Mouse (Mus musculus): ENCODE measurements around the gene Bach2.

Bach2 gene

DNA sequence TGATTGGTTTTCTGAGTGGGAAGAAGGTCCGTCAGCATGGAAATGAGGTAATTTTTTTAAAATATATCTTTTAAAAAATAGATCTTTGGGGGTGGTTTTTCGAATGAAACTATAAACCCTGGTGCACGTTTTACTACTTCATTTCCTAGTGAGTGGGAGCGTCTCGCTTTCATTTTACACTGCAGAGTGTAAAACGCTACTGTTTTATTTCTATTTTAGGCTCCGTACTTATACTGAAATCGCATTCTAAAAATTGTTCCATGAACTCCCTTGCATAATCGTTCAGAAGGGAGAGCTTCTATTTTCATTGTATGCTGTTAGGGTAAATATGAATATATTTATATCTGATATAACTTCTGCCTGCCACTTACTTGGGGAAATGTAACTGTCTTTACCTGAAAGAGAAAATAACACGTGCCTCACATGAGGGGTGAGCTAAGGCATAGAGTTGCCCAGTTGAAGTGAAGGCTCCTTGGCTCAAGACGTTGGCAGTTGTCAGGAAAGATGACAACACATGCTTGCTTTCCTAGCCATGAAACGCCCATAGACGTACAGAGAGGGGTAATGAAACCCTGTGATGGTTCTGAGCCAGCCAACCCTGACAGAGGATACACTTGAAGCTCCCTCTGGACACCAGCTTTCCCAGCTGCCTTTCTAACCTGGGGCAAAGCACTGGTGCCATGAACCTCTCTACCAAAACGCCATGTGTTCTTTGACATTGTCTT, 306.4 kb downstream of the Bach2 start:
- DNase-seq (ENCODE audit: extremely low read depth, insufficient read length, low spot score), result no peak

DNA sequence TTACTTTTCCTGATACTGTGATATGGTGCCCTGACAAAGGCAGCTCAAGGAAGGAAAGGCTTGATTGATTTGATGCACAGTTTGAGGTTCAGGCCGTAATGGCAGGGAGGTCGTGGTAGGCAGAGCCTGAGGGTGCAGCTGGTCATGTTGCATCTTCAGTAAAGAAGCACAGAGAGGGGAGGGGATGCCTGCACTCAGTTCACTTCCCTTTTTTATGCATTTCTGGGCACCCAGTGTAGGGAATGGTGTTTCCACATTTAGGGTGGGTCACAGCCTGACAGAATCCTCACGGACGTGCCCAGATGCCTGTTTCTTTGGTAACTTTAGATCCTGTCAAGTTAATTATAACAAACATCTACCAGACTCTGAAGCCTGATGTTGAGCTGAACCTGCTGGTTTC, 306.9 kb downstream of the Bach2 start:
- no peak for DNase-seq (ENCODE audit: extremely low read depth, insufficient read length, low spot score)

DNA sequence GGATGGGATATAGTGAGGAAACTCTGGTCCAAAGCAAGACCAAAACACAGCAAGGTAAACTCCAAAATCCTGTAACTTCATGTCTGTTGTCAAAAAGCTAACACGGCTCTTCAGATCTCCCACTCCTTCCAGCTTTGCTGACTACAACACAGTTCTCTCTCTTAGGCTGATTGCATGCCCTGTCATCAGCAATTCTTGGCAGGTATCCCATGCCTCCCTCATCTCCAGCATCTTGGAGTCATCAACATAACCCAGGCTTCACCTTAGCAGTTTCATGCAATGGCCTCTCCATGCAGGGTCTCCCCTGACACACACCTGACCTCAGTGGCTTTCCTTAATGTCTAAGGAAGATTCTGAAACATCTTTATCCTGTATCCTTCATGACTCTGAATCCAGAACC, 310.5 kb downstream of the Bach2 start:
- DNase-seq (ENCODE audit: extremely low read depth, insufficient read length, low spot score), result no peak

DNA sequence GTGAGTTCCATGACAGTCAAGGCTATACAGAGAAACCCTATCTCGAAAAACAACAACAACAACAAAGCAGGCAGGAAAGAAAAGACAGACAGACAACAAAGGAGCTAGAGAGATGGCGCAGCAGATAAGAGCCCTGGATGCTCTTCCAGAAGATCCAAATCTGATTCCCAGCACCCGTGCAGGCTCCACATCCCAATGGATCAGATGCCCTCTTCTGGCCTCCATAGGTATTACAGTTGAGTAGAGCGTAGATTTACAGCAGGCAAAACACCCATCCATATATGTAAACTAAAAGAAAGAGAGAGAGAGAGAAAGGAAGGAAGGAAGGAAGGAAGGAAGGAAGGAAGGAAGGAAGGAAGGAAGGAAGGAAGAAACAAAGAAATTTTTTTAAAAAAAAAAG, 312.7 kb downstream of the Bach2 start:
- no peak for DNase-seq (ENCODE audit: extremely low read depth, insufficient read length, low spot score)

DNA sequence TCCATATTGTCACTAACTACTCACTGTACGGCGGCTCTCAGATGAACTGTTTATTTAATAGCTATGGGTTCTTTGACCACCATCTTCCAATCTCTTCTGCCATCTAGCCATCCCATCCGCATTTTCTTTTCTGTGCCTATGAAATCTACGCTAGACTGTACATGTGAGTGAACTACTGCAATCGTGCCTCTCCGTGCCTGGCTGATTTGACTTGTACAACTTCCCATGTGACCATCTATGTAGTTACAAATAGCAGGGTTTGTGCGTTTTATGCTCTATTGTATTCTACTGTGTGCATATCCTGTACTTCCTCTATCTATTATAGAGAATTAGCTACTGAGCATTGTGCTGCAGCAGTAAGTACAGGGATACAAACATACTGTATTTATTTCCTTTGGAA, 316.9 kb downstream of the Bach2 start:
- no peak for DNase-seq (ENCODE audit: extremely low read depth, insufficient read length, low spot score)

DNA sequence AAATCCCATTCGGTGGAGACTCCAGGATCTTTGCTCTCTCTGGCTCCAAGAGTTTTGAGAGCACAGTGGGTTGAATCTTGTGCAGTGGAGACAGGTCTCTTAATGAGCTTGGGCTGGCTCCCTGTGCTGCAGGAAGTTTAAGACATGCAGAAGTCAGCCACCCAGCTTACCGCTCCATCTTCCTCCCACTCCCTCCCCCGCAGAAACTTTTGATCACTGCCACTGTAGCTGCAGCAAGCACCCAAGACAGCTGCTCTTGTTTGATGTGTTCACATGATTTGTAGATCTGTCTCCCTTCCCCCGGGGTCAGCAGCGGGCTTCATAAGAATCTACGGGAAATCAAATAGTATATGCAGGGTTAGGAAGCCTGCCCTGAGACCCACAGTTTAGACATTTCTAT, 321.6 kb downstream of the Bach2 start:
- no peak for DNase-seq (ENCODE audit: extremely low read depth, insufficient read length, low spot score)

DNA sequence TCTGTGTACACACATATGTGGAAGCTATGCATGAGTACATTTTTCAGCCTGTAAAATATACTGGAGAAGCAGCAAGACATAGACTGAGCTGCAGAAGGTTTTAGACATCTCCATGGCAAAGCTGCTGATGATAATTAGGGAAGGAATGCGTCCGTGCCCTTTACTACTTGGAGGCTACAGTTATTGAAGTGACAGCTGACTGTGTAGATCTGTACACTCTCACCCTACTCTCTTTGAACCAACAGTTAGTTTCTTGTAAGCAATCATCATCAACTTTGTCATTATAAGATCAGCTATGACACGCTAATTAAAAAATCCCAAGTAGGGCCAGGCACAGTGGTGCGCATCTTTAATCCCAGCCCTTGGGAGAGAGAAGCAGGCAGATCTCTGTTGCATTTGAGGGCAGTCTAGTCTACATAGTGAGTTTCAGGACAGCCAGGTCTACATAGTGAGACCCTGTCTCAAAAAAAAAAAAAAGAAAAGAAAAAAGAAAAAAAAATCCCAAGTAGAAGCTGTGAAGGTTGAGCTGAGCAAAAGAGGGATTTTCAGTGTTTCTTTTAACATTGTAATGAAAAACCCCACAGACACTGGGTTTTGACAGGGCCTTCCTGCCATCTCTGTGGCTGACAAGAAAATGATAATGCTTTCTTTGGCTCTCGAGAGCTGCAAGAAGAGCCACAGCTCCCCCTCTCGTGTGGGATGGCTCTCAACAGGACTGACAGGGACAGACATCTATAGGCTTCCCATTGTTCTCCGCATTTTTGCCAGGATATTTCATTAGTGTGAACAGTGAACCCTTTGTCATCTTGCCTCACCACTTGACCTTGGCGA, 322.3 kb downstream of the Bach2 start:
- no peak for DNase-seq (ENCODE audit: extremely low read depth, insufficient read length, low spot score)

DNA sequence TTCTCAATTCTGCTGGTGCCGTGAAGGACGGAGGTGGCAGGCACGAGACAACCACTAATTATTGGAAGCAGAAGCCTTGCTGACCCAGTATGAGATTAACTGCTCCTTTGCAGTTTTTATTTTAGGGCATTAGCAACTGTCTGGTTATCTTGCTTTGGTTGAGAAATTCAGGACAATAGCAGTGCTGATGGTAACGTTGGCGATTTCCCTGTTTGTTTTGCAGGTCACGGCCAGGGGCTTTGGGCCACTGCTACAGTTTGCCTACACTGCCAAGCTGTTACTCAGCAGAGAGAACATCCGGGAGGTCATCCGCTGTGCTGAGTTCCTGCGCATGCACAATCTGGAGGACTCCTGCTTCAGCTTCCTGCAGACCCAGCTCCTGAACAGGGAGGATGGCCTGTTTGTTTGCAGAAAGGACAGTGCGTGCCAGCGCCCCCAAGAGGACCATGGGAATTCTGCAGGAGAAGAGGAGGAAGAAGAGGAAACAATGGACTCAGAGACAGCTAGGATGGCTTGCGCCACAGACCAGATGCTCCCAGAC, 323.0 kb downstream of the Bach2 start:
- no peak for DNase-seq (ENCODE audit: extremely low read depth, insufficient read length, low spot score)

DNA sequence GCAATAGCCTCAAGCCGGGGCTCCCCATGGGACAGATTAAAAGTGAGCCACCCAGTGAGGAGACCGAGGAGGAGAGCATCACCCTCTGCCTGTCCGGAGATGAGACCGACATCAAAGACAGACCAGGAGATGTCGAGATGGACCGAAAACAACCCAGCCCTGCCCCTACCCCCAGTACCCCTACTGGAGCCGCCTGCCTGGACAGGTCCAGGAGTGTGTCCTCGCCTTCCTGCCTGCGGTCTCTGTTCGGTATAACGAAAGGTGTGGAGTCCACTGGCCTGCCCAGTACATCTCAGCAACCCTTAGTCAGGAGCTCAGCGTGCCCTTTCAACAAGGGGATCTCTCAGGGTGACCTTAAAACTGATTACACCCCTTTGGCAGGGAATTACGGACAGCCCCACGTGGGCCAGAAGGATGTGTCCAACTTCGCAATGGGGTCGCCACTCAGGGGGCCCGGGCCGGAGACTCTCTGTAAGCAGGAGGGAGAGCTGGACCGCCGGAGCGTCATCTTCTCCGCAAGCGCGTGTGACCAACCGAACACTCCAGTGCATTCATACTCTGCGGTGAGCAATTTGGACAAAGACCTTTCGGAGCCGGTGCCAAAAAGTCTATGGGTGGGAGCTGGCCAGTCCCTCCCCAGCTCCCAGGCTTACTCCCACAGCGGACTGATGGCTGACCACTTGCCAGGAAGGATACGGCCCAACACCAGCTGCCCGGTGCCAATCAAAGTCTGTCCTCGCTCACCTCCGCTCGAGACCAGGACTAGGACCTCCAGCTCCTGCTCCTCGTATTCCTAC, 323.9 kb downstream of the Bach2 start:
- DNase-seq (ENCODE audit: extremely low read depth, insufficient read length, low spot score), result no peak

DNA sequence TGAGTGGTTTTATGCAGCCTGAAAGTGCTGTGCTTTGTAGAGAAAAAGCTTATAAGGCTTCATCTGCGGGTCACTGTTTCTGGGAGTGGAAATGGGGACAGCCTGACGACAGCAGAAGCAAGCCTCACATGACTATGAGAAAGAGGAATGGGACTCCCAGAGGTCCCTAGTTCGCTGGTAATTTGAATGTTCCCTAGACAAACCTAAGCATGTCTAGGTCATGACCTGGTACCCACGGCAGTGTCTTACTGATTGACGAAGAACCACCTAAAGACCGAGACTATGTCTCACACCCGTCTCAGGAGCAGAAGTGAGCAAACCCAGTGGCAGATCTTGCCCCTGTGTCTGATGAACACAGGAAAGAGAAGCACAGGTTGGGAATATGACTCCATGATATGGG, 325.8 kb downstream of the Bach2 start:
- no peak for DNase-seq (ENCODE audit: extremely low read depth, insufficient read length, low spot score)

DNA sequence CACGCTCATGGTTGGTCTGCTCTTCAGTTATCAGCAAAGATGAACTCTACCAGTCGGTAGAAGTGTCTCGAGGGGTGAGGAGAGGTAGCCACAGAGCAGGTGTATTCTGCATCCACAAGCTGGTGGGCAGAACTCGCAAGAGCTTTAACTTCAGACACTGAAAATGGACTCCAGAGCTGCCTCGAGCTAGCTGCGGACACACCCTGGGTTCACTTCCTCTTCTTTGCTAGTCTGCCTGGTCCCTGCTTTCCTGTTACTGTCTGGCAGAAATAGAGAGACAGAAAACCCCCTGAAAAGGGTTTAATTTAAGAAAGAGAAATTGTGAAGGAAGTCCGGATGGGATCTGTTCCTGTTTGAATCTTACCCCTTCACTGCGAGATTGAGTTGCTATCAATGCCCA, 326.3 kb downstream of the Bach2 start:
- DNase-seq (ENCODE audit: extremely low read depth, insufficient read length, low spot score), result no peak

DNA sequence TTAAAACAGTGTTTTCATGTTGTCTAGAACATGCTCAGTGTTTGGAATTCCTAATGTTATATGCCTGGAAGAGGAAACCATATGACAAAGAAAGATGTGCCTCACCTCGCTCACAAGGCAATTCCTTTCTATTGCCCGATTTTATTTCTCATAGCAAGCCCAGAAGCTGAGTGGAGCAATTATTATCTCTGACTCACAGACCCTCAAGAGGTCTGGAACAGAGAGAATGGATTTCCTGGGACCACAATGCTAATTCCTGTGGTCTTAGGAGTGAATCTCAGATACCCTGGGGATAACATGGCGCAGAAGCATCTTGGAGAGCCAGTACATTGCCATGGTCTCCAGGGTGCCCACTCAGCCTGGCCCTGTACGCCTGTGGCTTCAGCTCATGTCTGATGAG, 330.4 kb downstream of the Bach2 start:
- peak; percentile 59 for DNase-seq (ENCODE audit: extremely low read depth, insufficient read length, low spot score)

DNA sequence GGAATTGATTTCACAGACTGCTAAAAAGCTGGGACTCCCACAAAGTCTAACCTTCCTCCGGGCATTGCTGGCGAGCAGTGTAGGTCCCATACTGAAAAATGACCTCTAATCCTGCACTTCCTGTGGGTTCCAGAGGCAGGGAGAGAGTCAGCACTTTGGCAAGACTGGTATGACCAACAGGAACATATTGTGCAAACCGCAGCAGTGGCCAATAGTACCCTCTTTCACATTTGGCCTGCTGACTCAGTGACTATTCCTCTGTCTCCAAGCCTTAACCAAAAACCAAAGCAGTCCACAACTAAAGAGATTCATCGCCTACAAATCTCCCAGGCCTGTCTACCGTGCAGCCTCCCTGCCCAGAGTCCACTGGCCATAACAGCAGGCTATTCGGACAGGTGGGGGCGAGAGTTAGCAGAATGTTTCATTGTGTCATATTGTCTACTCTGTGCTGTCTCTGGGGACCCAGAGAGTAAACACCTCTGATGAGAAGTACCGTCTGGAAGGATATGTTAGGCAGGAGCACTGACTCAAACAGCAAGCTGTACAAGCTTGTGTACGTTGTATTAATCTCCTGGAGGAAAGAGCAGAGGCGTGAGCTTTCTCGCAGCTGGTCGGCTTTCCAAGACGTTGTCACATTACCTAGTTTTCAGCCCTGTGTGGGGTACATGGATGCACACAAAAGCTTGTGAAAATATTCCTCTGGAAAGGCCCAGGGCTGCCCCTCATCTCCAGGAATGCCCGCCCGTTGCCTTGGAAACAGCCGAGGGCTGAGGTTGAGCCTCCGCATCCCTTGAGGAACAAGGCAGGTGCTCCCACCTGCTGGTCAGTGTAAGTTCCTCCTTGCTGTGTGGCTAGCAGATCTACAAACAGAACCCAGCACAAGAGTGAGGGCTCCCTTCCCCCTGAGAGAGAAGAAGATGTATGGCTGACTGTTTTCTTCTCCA, 331.7 kb downstream of the Bach2 start:
- DNase-seq (ENCODE audit: extremely low read depth, insufficient read length, low spot score), result peak; percentile 79

DNA sequence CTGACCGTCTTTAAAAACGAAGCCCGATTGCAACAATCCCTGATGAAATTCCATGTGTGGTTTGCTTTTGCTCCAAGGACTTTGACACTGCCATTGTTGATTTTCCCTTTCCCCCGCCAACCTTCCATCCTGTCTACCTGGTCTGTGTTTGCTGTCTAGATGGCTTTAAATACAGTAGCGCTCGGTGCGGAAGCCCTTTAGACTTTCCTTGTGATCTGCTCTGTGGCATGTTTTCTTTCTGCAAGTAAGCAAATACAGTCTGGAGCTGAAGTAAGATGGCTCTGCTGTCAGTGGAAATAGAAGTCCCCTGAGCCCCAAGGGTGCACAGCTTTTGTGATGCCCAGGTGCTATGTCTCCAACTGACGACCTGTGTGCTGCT, 332.3 kb downstream of the Bach2 start:
- DNase-seq (ENCODE audit: extremely low read depth, insufficient read length, low spot score), result no peak

DNA sequence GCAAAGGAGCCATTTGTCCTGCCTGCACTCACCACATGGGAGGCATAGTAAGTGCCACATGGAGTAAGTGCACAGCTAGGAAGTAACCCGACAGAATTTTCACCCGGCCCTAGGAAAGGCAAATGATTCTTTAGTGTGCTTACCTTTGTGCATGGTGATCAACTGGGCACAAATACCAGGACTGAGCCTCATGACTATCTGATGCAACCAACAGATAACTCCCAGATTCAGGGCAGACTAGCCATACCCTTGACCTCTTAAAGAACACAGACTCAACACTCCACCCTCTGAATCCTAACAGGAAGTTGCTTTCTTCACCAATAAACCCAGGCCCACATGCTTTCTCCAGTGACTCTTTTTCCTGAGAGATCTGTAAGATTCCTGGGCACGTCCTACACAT, 332.8 kb downstream of the Bach2 start:
- no peak for DNase-seq (ENCODE audit: extremely low read depth, insufficient read length, low spot score)

DNA sequence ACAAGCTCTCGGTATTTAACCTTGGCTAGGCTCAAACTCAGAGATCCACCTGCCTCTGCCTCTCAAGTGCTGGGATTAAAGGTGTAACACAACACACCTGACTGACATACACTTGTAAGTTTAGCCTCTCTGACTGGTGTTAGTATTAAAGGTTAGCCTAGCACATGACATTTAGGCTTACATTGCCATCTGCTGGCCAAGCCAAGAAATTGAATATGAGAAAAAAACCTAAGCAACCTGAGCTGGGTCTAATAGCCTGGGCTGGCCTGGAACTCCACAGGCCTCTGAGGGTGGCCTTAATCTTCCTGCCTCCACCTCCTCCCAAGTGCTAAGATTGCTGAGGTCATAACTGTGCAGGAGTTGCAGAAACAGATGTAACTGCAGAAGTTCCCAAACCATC, 333.5 kb downstream of the Bach2 start:
- DNase-seq (ENCODE audit: extremely low read depth, insufficient read length, low spot score), result peak; percentile 45

DNA sequence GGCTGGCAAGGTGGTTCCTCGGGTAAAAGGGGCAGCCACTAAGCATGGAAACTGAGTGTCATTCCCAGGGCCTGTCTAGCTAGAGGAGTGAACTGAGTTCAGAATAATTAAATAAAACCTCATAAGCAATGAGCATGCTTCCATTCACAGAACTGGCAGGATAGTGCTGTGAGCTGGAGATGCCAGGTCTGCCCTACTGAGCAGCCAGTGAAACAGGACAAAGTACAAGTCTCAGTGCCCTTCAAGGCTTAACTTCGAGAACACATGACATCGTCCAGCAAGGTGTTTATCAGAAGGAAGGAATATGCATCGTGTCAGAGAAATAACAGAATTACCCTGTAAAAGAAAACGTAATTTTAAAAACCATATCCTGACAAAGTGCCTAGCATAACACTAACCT, 335.0 kb downstream of the Bach2 start:
- no peak for DNase-seq (ENCODE audit: extremely low read depth, insufficient read length, low spot score)

DNA sequence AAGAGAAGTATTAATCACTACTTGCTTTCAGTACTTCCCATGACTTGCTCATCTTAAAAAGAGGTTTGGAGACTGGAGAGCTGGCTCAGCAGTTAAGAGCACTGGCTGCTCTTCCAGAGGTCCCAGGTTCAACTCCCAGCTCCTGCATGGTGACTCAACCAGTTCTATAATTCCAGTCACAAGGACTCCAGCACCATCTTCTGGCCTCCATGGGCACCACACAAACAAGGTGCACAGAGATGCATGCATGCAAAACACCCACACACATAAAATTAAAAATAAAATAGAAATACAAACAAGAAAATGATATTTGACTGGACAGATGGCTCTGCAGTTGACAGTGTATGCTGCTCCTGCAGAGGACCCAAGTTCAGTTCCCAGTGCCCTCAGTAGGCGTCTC, 336.0 kb downstream of the Bach2 start:
- DNase-seq (ENCODE audit: extremely low read depth, insufficient read length, low spot score), result no peak

DNA sequence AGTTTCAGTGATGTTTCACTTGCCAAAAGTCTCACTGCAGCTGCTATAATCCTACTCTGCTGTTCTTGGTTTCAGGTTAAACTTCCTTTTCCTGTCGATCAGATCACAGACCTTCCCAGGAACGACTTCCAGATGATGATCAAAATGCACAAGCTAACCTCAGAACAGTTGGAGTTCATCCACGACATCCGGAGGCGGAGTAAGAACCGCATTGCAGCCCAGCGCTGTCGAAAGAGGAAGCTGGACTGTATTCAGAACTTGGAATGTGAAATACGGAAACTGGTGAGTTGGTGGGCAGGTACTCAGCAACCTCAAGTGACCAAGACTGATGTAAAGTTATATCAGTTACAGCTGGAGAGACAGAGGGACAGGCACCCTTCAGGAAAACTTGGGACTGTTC, 336.6 kb downstream of the Bach2 start:
- DNase-seq (ENCODE audit: extremely low read depth, insufficient read length, low spot score), result no peak

DNA sequence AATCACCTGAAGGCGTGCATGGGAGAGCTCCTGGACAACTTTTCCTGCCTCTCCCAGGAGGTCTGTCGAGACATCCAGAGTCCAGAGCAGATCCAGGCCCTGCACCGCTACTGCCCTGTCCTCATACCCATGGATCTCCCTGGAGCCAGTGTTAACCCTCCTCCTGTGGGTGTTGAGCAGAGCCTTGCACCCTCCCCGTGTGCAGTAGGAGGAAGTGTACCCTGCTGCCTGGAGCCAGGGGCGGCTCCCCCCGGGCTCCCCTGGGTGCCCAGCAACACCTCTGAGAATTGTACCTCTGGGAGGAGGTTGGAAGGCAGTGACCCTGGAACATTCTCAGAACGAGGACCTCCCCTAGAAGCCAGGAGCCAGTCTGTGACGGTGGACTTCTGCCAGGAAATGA, 341.2 kb downstream of the Bach2 start:
- no peak for DNase-seq (ENCODE audit: extremely low read depth, insufficient read length, low spot score)
